Mouse (Mus musculus): ENCODE data around the gene Foxe3.
"Not testable (repeated sequence)": the region's sequence is repeated elsewhere in the genome, so short reads cannot be mapped to it uniquely, and the experiment has no call there.

The Foxe3 gene

GRCm38 (mm10) chr4:114925917-114926312, at the start of gene Foxe3:
Gene Foxe3 (minus strand): TSS chr4:114926013.
- no peak for DNase-seq

- DNase-seq = no peak
Measured at GRCm38 (mm10) chr4:114973229-114973740, 47.5 kb upstream of the Foxe3 start.

GRCm38 (mm10) chr4:114970736-114971135, 44.9 kb upstream of the Foxe3 start:
- no peak for DNase-seq

- not testable (repeated sequence) for DNase-seq
Measured at GRCm38 (mm10) chr4:114960881-114961280, 35.1 kb upstream of the Foxe3 start.

- no peak for DNase-seq
Measured at GRCm38 (mm10) chr4:114959533-114959932, 33.7 kb upstream of the Foxe3 start.

GRCm38 (mm10) chr4:114958786-114959185, 33.0 kb upstream of the Foxe3 start:
- DNase-seq = no peak

- no peak for DNase-seq
Measured at GRCm38 (mm10) chr4:114958231-114958630, 32.4 kb upstream of the Foxe3 start.

- DNase-seq = peak; percentile 22 to 45
Measured at GRCm38 (mm10) chr4:114957403-114957802, 31.6 kb upstream of the Foxe3 start.

GRCm38 (mm10) chr4:114953172-114953571, 27.4 kb upstream of the Foxe3 start:
- no peak for DNase-seq

- DNase-seq = no peak
Measured at GRCm38 (mm10) chr4:114947852-114948481, 22.2 kb upstream of the Foxe3 start.

GRCm38 (mm10) chr4:114947395-114947794, 21.6 kb upstream of the Foxe3 start:
- DNase-seq = peak; percentile 91

- DNase-seq = no peak
Measured at GRCm38 (mm10) chr4:114946416-114946815, 20.6 kb upstream of the Foxe3 start.

- DNase-seq = no peak
Measured at GRCm38 (mm10) chr4:114945021-114945420, 19.2 kb upstream of the Foxe3 start.

GRCm38 (mm10) chr4:114942583-114942982, 16.8 kb upstream of the Foxe3 start:
- no peak for DNase-seq

- no peak for DNase-seq
Measured at GRCm38 (mm10) chr4:114942112-114942511, 16.3 kb upstream of the Foxe3 start.

- DNase-seq = no peak
Measured at GRCm38 (mm10) chr4:114941311-114941710, 15.5 kb upstream of the Foxe3 start.

- no peak for DNase-seq
Measured at GRCm38 (mm10) chr4:114938248-114938647, 12.4 kb upstream of the Foxe3 start.

GRCm38 (mm10) chr4:114937459-114938047, 11.7 kb upstream of the Foxe3 start:
- DNase-seq = no peak

GRCm38 (mm10) chr4:114934188-114934587, 8.4 kb upstream of the Foxe3 start:
- DNase-seq = no peak

- DNase-seq = no peak
Measured at GRCm38 (mm10) chr4:114932747-114933146, 6.9 kb upstream of the Foxe3 start.

GRCm38 (mm10) chr4:114929155-114929554, 3.3 kb upstream of the Foxe3 start:
- no peak for DNase-seq

- DNase-seq = peak in 1 of 2 experiments; percentile 9
Measured at GRCm38 (mm10) chr4:114924971-114925916, 569 bp downstream of the Foxe3 start.

- DNase-seq = peak; percentile 34 to 54
Measured at GRCm38 (mm10) chr4:114917091-114917490, 8.7 kb downstream of the Foxe3 start.
